Mouse (Mus musculus) midbrain, embryonic 13.5 days (tissue): ENCODE data around the gene Otog. TPM values are rescaled to one million over a fixed set of nuclear protein-coding genes. Genes with fewer than 3 reads are reported as not detected.
A peak's percentile ranks its signal among the peaks of the same experiment; 100 is the strongest.

Experiments
- ATAC-seq: fragments of 200-750 bp; cut with Nextera tagmentation; 2 replicates; pipeline ENCODE4 v1.8.0; 2017; ENCODE audit warnings: mild to moderate bottlenecking, moderate TSS enrichment, moderate library complexity
- H3K27ac ChIP-seq: fragments of 300-500 bp; sonication (generic); 2 replicates; pipeline ENCODE4 v1.5.1; 2015; ENCODE audit warnings: inconsistent platforms, mild to moderate bottlenecking, moderate library complexity
- H3K27me3 ChIP-seq: fragments of 300-500 bp; sonication (generic); 2 replicates; pipeline ENCODE4 v1.6.1; 2015; ENCODE audit warnings: mild to moderate bottlenecking, inconsistent platforms
- H3K36me3 ChIP-seq: fragments of 300-500 bp; sonication (generic); 2 replicates; pipeline ENCODE4 v1.6.1; 2015; ENCODE audit warnings: mild to moderate bottlenecking, inconsistent platforms
- H3K4me1 ChIP-seq: fragments of 300-500 bp; sonication (generic); replicated peaks from 2 replicates; pipeline ENCODE4 v1.6.1; 2015; ENCODE audit warnings: inconsistent platforms
- H3K4me2 ChIP-seq: fragments of 300-500 bp; sonication (generic); replicated peaks from 2 replicates; pipeline ENCODE4 v1.6.1; 2015; ENCODE audit warnings: moderate library complexity, mild to moderate bottlenecking, inconsistent platforms
- H3K4me3 ChIP-seq: fragments of 300-500 bp; sonication (generic); replicated peaks from 2 replicates; pipeline ENCODE4 v1.5.1; 2015; ENCODE audit warnings: mild to moderate bottlenecking, inconsistent platforms
- H3K9ac ChIP-seq: fragments of 300-500 bp; sonication (generic); replicated peaks from 2 replicates; pipeline ENCODE4 v1.6.1; 2015; ENCODE audit warnings: mild to moderate bottlenecking, inconsistent platforms
- H3K9me3 ChIP-seq: fragments of 300-500 bp; sonication (generic); 2 replicates; pipeline ENCODE4 v1.6.1; 2016; ENCODE audit warnings: mild to moderate bottlenecking, inconsistent platforms
- WGBS: fragments of 180-500 bp; shearing (Covaris S2); methylation state at CpG from one replicate; pipeline ENCODE4 v1.1.7; 2015; 5-methylcytosine and 5-hydroxymethylcytosine counted together
- polyA plus RNA-seq: library from polyadenylated mRNA; unstranded; fragments of >200 nt; fragmentation: Nextera tagmentation; extraction: Ambion mirVana; gene quantifications from 2 replicates; pipeline ENCODE4 v1.2.1, GENCODE M21; 2015

Otog gene
- polyA plus RNA-seq, 1 experiment from 2014 or later: 0.09 TPM

DNA sequence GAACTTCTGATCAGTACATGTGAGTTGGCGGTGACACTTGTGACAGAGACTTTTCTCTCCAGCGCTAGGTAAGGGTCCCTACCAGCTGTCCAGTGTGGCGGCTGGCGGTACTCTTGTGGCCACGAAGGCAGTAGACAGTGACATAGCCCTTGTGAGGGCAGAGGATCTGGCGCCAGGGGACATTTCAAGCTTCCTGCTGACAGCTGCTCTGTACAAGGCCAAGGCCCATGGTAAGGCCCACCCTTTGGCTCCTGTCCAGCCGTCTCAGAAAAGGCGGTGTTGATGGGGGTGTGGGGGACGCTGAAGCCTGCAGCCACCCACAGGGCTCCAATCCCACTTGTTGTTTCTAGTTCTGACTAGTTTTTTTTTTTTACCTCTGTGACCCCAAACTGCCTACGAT is 42.9 kb downstream of the Otog start:
- H3K27ac ChIP-seq: no peak overlapping the region

DNA sequence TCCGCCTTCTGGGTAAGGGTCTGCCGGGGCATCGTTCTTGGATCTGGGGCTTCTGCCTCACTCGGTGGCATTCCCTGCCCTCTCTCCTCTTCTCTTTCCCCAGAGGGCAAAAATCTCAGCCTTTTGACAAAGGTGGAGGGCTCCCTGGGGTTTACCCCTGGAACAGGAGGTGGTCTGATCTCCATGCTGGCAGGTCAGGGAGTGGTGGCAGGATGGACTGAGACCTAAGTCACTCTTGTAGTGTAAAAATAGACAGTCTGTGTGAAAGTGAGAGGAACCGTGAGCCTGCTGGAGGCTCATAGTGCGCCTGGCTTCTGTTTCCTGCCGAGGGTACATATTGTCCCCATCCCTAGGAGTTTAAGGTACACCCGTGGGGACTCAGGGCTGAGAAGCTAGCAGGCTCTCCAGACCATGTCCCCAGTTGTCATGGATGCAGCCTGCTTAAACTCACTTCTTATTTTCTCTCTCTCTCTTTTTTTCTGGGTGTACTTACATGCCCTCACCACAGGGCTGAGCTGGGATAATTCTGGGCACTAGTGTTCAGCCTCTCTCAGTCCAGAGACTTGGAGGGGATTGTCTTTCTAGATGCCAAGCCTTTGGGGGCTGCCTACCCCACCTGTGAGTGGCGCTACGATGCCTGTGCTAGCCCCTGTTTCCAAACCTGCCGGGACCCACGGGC is 44.5 kb downstream of the Otog start:
- Histone ChIP-seq H3K9me3 (no peaks in the 10 kb centered on the region), H3K27ac (no peak overlapping the region), H3K36me3 (no peaks in the 10 kb centered on the region), H3K4me2 (no peak overlapping the region), H3K4me3 (no peak overlapping the region), H3K4me1 (0 out of 2 replicates have a peak, but pooled peaks cover 2% of the 10 kb centered on the region), H3K27me3 (no peaks in the 10 kb centered on the region), H3K9ac (no peak overlapping the region)
- ATAC-seq: no peak
- 89% methylated on average over 12 of the region's 12 CpGs for WGBS

More for the DNA sequence above, 42.9 kb downstream of the Otog start:
- H3K9ac ChIP-seq: no peak overlapping the region
- H3K27me3 ChIP-seq: no peaks in the 10 kb centered on the region; the same call in 1 of the 2 replicates
- H3K4me3 ChIP-seq: no peak overlapping the region
- H3K9me3 ChIP-seq: no peaks in the 10 kb centered on the region
- no peak overlapping the region for H3K4me2 ChIP-seq
- H3K4me1 ChIP-seq: 0 out of 2 replicates have a peak, but pooled peaks cover 2% of the 10 kb centered on the region
- WGBS: 82% methylated on average over 10 of the region's 10 CpGs
- ATAC-seq: no peak
- H3K36me3 ChIP-seq: no peaks in the 10 kb centered on the region

DNA sequence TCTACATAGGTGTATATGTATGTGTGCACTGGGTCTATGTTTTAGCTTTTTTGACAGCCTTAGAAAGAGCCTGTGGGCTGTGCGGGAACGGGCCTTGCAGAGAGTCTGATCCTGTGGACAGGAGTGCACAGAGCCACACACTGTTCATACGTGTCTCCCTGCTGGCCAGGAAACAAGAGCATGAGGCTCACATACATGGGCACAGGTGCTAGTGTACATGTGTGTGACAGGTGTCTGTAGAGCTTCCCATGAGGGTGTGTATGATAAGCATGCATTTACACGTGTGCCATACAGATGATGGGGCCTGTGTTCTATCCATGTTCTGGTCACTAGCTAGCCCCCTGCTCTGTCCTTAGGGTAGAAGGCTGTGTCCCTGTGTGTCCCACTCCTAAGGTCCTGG is 45.6 kb downstream of the Otog start:
- WGBS: 86% methylated on average over 4 of the region's 4 CpGs
- Histone ChIP-seq H3K9ac (no peak overlapping the region), H3K9me3 (no peaks in the 10 kb centered on the region), H3K4me2 (no peak overlapping the region), H3K27ac (no peak overlapping the region), H3K4me1 (0 out of 2 replicates have a peak, but pooled peaks cover 2% of the 10 kb centered on the region), H3K36me3 (no peaks in the 10 kb centered on the region), H3K4me3 (no peak overlapping the region), H3K27me3 (no peaks in the 10 kb centered on the region)
- ATAC-seq: no peak

DNA sequence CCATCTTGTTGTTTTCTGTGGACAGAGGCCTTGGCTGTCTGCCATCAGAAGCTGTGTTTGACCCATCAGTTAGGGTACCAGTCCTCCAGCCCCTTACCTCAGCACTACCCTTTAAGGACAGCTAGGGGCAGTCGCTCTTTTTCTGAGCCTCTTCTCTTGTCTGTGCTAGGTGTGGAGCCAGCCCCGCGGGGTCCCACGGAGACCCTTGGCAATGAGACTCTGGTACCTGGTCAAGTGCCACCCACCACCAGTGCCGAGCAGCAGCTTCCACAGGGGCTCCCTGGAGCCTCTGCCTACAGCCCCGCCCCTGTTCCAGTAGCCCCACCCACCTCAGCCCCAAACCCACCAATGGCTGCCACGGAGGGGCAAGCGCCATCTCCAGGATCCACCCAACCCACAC is 46.3 kb downstream of the Otog start:
- H3K4me3 ChIP-seq: no peak overlapping the region
- H3K4me1 ChIP-seq: 0 out of 2 replicates have a peak, but pooled peaks cover 2% of the 10 kb centered on the region
- H3K27ac ChIP-seq: no peak overlapping the region
- H3K27me3 ChIP-seq: no peaks in the 10 kb centered on the region
- H3K9me3 ChIP-seq: no peaks in the 10 kb centered on the region
- 30% methylated on average over 8 of the region's 8 CpGs for WGBS
- H3K9ac ChIP-seq: no peak overlapping the region
- no peak overlapping the region for H3K4me2 ChIP-seq
- no peaks in the 10 kb centered on the region for H3K36me3 ChIP-seq
- ATAC-seq: no peak

- WGBS: 16% methylated on average over 6 of the region's 6 CpGs
- Histone ChIP-seq H3K4me2 (no peak overlapping the region), H3K36me3 (no peaks in the 10 kb centered on the region), H3K9me3 (no peaks in the 10 kb centered on the region), H3K27me3 (0 out of 2 replicates have a peak, but pooled peaks cover 3% of the 10 kb centered on the region), H3K27ac (no peak overlapping the region), H3K4me3 (no peak overlapping the region), H3K9ac (no peak overlapping the region), H3K4me1 (peaks cover 9% of the 10 kb centered on the region)
- ATAC-seq: peak; percentile 79
Measured at GRCm38 (mm10) chr7:46296330-46296729, 55.5 kb downstream of the Otog start.

GRCm38 (mm10) chr7:46301031-46301632 is 60.3 kb downstream of the Otog start:
- H3K27me3 ChIP-seq: 0 out of 2 replicates have a peak, but pooled peaks cover under 1% of the 10 kb centered on the region

DNA sequence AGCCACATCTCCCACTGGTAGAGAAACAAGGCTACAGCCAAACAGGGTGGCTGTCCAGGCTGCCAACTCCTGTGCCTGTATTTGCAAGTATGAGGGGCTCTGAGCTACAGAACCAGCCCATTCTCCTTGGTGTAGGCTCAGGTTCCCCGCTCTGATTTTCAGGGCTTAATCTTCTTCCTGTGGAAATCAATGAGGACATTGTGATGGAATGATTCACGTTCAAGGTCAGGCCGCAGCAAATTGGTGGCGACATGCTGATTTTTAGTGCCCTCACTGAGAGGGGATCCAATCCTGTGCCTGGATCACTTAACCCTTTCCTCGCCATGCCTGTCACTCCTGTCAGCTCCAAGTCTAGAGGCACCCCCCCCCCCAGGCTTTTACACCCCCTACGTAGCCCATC is 72.7 kb downstream of the Otog start:
- Histone ChIP-seq H3K27me3 (no peaks in the 10 kb centered on the region), H3K4me3 (no peak overlapping the region), H3K9me3 (no peaks in the 10 kb centered on the region), H3K4me1 (peaks cover 12% of the 10 kb centered on the region), H3K27ac (no peak overlapping the region), H3K9ac (no peak overlapping the region), H3K36me3 (no peaks in the 10 kb centered on the region), H3K4me2 (no peak overlapping the region)
- 31% methylated on average over 6 of the region's 6 CpGs for WGBS
- no peak for ATAC-seq

More at GRCm38 (mm10) chr7:46301031-46301632, 60.3 kb downstream of the Otog start:
- Histone ChIP-seq H3K9me3 (no peaks in the 10 kb centered on the region), H3K36me3 (no peaks in the 10 kb centered on the region), H3K4me1 (peaks cover 6% of the 10 kb centered on the region), H3K4me3 (no peak overlapping the region), H3K27ac (no peak overlapping the region), H3K9ac (no peak overlapping the region), H3K4me2 (no peak overlapping the region)
- no peak for ATAC-seq
- 86% methylated on average over 12 of the region's 12 CpGs for WGBS

DNA sequence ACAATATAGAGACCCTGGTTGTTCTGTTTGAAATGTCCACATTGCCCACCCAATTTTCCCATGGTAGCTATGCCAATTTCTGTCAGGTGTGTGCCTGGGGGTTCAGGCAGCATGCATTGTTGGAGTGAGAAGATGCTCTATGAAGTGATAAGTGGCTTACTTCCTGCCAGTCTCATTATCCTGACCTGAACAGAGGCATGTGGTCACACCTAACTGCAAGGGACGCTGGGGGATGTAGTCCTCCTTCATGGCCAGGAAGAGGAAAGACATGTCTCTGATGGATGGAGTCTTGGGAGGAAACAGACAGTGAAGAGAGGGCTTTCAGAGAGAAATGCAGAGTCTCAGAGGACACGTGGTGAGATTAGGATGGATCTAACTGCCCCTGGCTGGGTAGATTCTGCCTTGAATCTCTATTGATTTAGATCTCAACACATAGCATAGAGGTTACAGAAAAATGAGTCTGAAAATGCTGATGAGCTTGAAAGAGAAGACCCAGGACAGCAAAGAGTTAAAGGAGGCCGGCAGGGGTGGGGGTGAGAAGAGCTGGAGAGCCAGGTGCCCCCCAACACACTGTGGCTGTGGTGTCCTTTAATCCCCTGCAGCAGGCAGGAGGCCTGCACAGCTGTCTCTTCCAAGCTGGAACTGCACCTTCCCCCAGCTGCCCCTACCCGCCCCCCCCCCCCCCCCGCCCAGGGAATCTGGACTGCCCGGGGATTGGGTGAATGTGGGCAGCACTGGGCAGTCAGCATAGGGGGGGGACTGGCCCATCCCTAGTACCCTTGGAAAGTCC is 73.6 kb downstream of the Otog start:
- Histone ChIP-seq H3K4me1 (peaks cover 12% of the 10 kb centered on the region), H3K9ac (no peak overlapping the region), H3K27ac (no peak overlapping the region), H3K4me2 (no peak overlapping the region), H3K9me3 (no peaks in the 10 kb centered on the region), H3K36me3 (no peaks in the 10 kb centered on the region), H3K4me3 (no peak overlapping the region), H3K27me3 (no peaks in the 10 kb centered on the region)
- WGBS: 28% methylated on average over 4 of the region's 6 CpGs
- ATAC-seq: peak; percentile 65

GRCm38 (mm10) chr7:46315692-46316091 is 74.9 kb downstream of the Otog start:
- ATAC-seq: no peak
- 87% methylated on average over 4 of the region's 4 CpGs for WGBS

DNA sequence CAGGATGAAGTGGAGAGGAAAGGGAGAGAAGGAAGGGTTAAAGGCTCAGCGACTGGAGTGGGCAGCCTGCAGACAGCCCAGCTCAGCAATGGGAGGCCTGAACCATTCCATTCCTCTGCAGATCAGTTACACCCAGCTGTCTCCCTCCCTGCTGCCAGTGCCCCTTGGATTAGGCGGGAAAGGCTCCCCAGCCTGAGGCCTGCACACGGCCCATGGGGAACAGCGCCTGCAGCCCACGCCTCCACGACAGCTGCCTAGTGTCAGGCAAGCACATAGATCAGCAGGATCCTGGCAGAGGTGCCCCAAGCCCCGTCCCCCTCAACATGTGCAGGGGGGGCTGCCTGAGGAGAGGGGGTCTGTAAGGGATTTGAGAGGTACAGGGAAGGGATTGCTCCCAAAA is 76.2 kb downstream of the Otog start:
- no peak overlapping the region for H3K9ac ChIP-seq
- no peaks in the 10 kb centered on the region for H3K9me3 ChIP-seq
- no peaks in the 10 kb centered on the region for H3K36me3 ChIP-seq
- H3K27me3 ChIP-seq: no peaks in the 10 kb centered on the region
- no peak overlapping the region for H3K4me2 ChIP-seq
- peaks cover 12% of the 10 kb centered on the region for H3K4me1 ChIP-seq
- no peak; the same call in 1 of the 2 replicates for ATAC-seq
- WGBS: 15% methylated on average over 7 of the region's 7 CpGs
- no peak overlapping the region for H3K4me3 ChIP-seq
- H3K27ac ChIP-seq: no peak overlapping the region

More at GRCm38 (mm10) chr7:46315692-46316091, 74.9 kb downstream of the Otog start:
- Histone ChIP-seq H3K9me3 (no peaks in the 10 kb centered on the region), H3K4me3 (no peak overlapping the region), H3K4me2 (no peak overlapping the region), H3K36me3 (no peaks in the 10 kb centered on the region), H3K9ac (no peak overlapping the region), H3K27ac (no peak overlapping the region), H3K4me1 (peaks cover 12% of the 10 kb centered on the region), H3K27me3 (no peaks in the 10 kb centered on the region)

DNA sequence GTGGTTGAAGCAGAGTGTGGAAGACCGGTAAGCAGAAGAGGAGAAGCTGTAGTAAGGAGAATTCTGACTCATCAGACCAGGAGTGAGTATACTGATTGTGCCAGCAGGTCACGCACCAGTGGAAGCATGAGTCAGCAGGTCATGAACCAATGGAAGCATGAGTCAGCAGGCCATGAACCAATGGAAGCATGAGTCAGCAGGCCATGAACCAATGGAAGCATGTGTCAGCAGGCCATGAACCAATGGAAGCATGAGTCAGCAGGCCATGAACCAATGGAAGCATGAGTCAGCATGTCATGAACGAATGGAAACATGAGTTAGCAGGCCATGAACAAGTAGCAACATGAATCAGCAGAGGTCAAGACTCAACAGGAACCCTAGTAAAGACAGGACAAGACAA is 80.5 kb downstream of the Otog start:
- Histone ChIP-seq H3K4me3 (no peak overlapping the region), H3K4me1 (peaks cover 6% of the 10 kb centered on the region), H3K9me3 (no peaks in the 10 kb centered on the region), H3K4me2 (no peak overlapping the region), H3K27ac (no peak overlapping the region), H3K36me3 (no peaks in the 10 kb centered on the region), H3K9ac (no peak overlapping the region), H3K27me3 (no peaks in the 10 kb centered on the region)
- 88% methylated on average over 3 of the region's 3 CpGs for WGBS
- no peak for ATAC-seq

DNA sequence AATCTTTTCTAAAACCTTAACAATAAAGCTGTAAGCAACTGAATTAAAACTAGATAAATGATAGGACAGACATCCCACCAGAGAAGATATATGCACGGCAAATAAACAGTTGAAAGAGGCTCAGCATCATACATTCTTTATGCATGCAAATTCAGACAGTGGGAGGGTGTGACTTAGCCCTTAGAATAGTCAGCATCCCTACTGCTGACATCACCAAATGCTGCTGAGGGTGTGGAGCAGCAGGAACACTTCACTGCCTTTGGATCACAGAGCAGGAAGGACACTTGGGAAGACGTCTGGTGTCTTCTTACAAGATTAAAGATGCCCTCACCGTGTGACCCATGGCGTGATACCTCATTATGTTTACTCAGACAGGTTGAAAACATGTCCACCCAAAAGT is 87.1 kb downstream of the Otog start:
- no peak for ATAC-seq
- no peaks in the 10 kb centered on the region for H3K36me3 ChIP-seq
- no peaks in the 10 kb centered on the region for H3K4me1 ChIP-seq
- no peak overlapping the region for H3K4me2 ChIP-seq
- no peak overlapping the region for H3K4me3 ChIP-seq
- H3K9ac ChIP-seq: no peak overlapping the region
- H3K9me3 ChIP-seq: no peaks in the 10 kb centered on the region
- H3K27ac ChIP-seq: no peak overlapping the region
- no peaks in the 10 kb centered on the region for H3K27me3 ChIP-seq
- 69% methylated on average over 4 of the region's 4 CpGs for WGBS
